Mouse (Mus musculus) bone marrow macrophage, adult 2 months (primary cell): ENCODE data around the gene Pelp1.

Experiments
- CTCF ChIP-seq: IDR thresholded peaks from 2 replicates; pipeline ENCODE4 v1.5.1; 2012; ENCODE audit warnings: low read depth, mild to moderate bottlenecking, low read length, moderate library complexity
- POLR2A ChIP-seq: IDR thresholded peaks from 2 replicates; pipeline ENCODE4 v1.6.1; 2012; ENCODE audit warnings: mild to moderate bottlenecking, low read depth, low read length, borderline replicate concordance

DNA sequence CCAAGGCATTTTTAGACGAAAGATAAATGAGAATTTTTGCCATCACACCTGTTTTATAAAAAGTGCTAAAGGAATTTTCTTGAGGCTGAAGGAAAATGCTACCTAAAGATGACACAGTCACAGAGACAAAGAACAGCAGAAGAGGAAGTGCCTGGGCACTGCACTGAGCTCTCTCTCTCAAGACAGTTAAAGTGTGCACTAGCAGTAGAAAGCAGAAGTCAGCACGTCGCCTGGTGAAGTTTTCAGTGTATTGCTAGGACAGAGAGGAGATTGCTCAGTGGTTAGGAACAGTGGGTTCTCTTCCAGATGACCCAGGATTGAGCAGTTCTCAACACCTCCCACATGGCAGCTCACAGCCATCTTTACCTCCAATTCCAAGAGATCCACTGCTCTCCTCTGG lies 35.5 kb downstream of the Pelp1 start:
- TF ChIP-seq CTCF: no peak
- no peak for TF ChIP-seq POLR2A
